Mouse (Mus musculus): ENCODE measurements around the gene Nrxn1.

GRCm38 (mm10) chr17:91088037-91088715 is 4.7 kb downstream of the Nrxn1 start:
- TF ChIP-seq CTCF (IDR thresholded peaks at IDR 0.05; ENCODE audit: insufficient read depth, low read length) (no peak), POLR2A (IDR thresholded peaks at IDR 0.05; ENCODE audit: borderline replicate concordance, extremely low read depth, low read depth, low read length) (no peak)
